Mouse (Mus musculus): ENCODE results near the gene Clec1b.

GRCm38 (mm10) chr6:129381736-129382135 lies 15.4 kb upstream of the Clec1b start:
- TF ChIP-seq POLR2A (IDR thresholded peaks at IDR 0.05; ENCODE audit: control insufficient read depth, extremely low read depth, insufficient read depth, low read length, poor library complexity) (no peak), CTCF (IDR thresholded peaks at IDR 0.05; ENCODE audit: borderline replicate concordance, control insufficient read depth, extremely low read depth, insufficient read depth, low read length, poor library complexity) (no peak)

All from thymus, adult 2 months (tissue).